Mouse (Mus musculus): Measurements from ENCODE around the gene Sycn. TPM values are rescaled to one million over a fixed set of nuclear protein-coding genes. Genes with fewer than 3 reads are reported as not detected.

The Sycn gene
- polyA plus RNA-seq, 1 experiment, result not detected

- no peak overlapping the region for H3K4me3 ChIP-seq (ENCODE audit: insufficient read depth, low read depth, low read length)
- no peak overlapping the region for H3K27ac ChIP-seq (ENCODE audit: insufficient read depth, low read depth, low read length)
- TF ChIP-seq POLR2A (IDR thresholded peaks at IDR 0.05; ENCODE audit: insufficient read depth, low read depth, low read length) (no peak), CTCF (IDR thresholded peaks at IDR 0.05; ENCODE audit: insufficient read depth, low read depth, low read length) (no peak)
- WGBS, result 87% methylated on average over 4 of the region's 4 CpGs
- peaks cover 60% of the 10 kb centered on the region for H3K4me1 ChIP-seq (ENCODE audit: control insufficient read depth, insufficient read depth, low read length)
Measured at GRCm38 (mm10) chr7:28567539-28567938, 26.9 kb downstream of the Sycn start.

GRCm38 (mm10) chr7:28568253-28568652, 27.6 kb downstream of the Sycn start:
- H3K4me1 ChIP-seq (ENCODE audit: control insufficient read depth, insufficient read depth, low read length), result peaks cover 60% of the 10 kb centered on the region
- no peak overlapping the region for H3K4me3 ChIP-seq (ENCODE audit: insufficient read depth, low read depth, low read length)
- TF ChIP-seq POLR2A (IDR thresholded peaks at IDR 0.05; ENCODE audit: insufficient read depth, low read depth, low read length) (no peak), CTCF (IDR thresholded peaks at IDR 0.05; ENCODE audit: insufficient read depth, low read depth, low read length) (peak; percentile 77)

GRCm38 (mm10) chr7:28570291-28570981, 29.8 kb downstream of the Sycn start:
- WGBS, result 61% methylated on average over 12 of the region's 12 CpGs
- peaks cover 46% of the 10 kb centered on the region for H3K4me1 ChIP-seq (ENCODE audit: control insufficient read depth, insufficient read depth, low read length)
- no peak for TF ChIP-seq POLR2A (IDR thresholded peaks at IDR 0.05; ENCODE audit: insufficient read depth, low read depth, low read length)
- TF ChIP-seq CTCF (IDR thresholded peaks at IDR 0.05; ENCODE audit: insufficient read depth, low read depth, low read length), result no peak
- H3K27ac ChIP-seq (ENCODE audit: insufficient read depth, low read depth, low read length), result no peak overlapping the region
- no peak overlapping the region for H3K4me3 ChIP-seq (ENCODE audit: insufficient read depth, low read depth, low read length)

More at GRCm38 (mm10) chr7:28568253-28568652, 27.6 kb downstream of the Sycn start:
- no peak overlapping the region for H3K27ac ChIP-seq (ENCODE audit: insufficient read depth, low read depth, low read length)

- Histone ChIP-seq H3K4me1 (ENCODE audit: control insufficient read depth, insufficient read depth, low read length) (peaks cover 40% of the 10 kb centered on the region), H3K4me3 (ENCODE audit: insufficient read depth, low read depth, low read length) (no peak overlapping the region), H3K27ac (ENCODE audit: insufficient read depth, low read depth, low read length) (no peak overlapping the region)
- 47% methylated on average over 5 of the region's 5 CpGs for WGBS
- TF ChIP-seq CTCF (IDR thresholded peaks at IDR 0.05; ENCODE audit: insufficient read depth, low read depth, low read length) (no peak), POLR2A (IDR thresholded peaks at IDR 0.05; ENCODE audit: insufficient read depth, low read depth, low read length) (no peak)
Measured at GRCm38 (mm10) chr7:28570982-28571682, 30.4 kb downstream of the Sycn start.

GRCm38 (mm10) chr7:28572689-28573088, 32.0 kb downstream of the Sycn start:
- no peak overlapping the region for H3K4me3 ChIP-seq (ENCODE audit: insufficient read depth, low read depth, low read length)
- H3K27ac ChIP-seq (ENCODE audit: insufficient read depth, low read depth, low read length), result no peak overlapping the region
- WGBS, result 94% methylated on average over 5 of the region's 5 CpGs
- H3K4me1 ChIP-seq (ENCODE audit: control insufficient read depth, insufficient read depth, low read length), result peaks cover 40% of the 10 kb centered on the region
- TF ChIP-seq POLR2A (IDR thresholded peaks at IDR 0.05; ENCODE audit: insufficient read depth, low read depth, low read length) (no peak), CTCF (IDR thresholded peaks at IDR 0.05; ENCODE audit: insufficient read depth, low read depth, low read length) (no peak)

GRCm38 (mm10) chr7:28573236-28573635, 32.6 kb downstream of the Sycn start:
- no peak overlapping the region for H3K27ac ChIP-seq (ENCODE audit: insufficient read depth, low read depth, low read length)
- peaks cover 38% of the 10 kb centered on the region for H3K4me1 ChIP-seq (ENCODE audit: control insufficient read depth, insufficient read depth, low read length)
- no peak overlapping the region for H3K4me3 ChIP-seq (ENCODE audit: insufficient read depth, low read depth, low read length)
- TF ChIP-seq POLR2A (IDR thresholded peaks at IDR 0.05; ENCODE audit: insufficient read depth, low read depth, low read length) (no peak), CTCF (IDR thresholded peaks at IDR 0.05; ENCODE audit: insufficient read depth, low read depth, low read length) (no peak)
- WGBS, result 94% methylated on average over 3 of the region's 3 CpGs

GRCm38 (mm10) chr7:28575597-28575996, 34.9 kb downstream of the Sycn start:
- TF ChIP-seq POLR2A (IDR thresholded peaks at IDR 0.05; ENCODE audit: insufficient read depth, low read depth, low read length) (no peak), CTCF (IDR thresholded peaks at IDR 0.05; ENCODE audit: insufficient read depth, low read depth, low read length) (no peak)
- H3K4me3 ChIP-seq (ENCODE audit: insufficient read depth, low read depth, low read length), result no peak overlapping the region
- 97% methylated on average over 11 of the region's 11 CpGs for WGBS
- H3K27ac ChIP-seq (ENCODE audit: insufficient read depth, low read depth, low read length), result no peak overlapping the region
- H3K4me1 ChIP-seq (ENCODE audit: control insufficient read depth, insufficient read depth, low read length), result peaks cover 33% of the 10 kb centered on the region

- TF ChIP-seq POLR2A (IDR thresholded peaks at IDR 0.05; ENCODE audit: insufficient read depth, low read depth, low read length) (no peak), CTCF (IDR thresholded peaks at IDR 0.05; ENCODE audit: insufficient read depth, low read depth, low read length) (no peak)
- Histone ChIP-seq H3K4me3 (ENCODE audit: insufficient read depth, low read depth, low read length) (no peak overlapping the region), H3K27ac (ENCODE audit: insufficient read depth, low read depth, low read length) (no peak overlapping the region), H3K4me1 (ENCODE audit: control insufficient read depth, insufficient read depth, low read length) (peaks cover 27% of the 10 kb centered on the region)
- 75% methylated on average over 5 of the region's 5 CpGs for WGBS
Measured at GRCm38 (mm10) chr7:28576271-28576914, 35.7 kb downstream of the Sycn start.

Measured in olfactory bulb, adult 2 months (tissue).